ENCODE assay signal across 8 mouse cellular contexts in genomic region chr16:44616376-44616775, GRCm38 (mm10). TPM values are rescaled to one million over a fixed set of nuclear protein-coding genes. Genes with fewer than 3 reads are reported as not detected.
DNase-seq lines count a peak whose midpoint lies in the region; ATAC-seq lines count a peak whose summit lies in the region.

No protein-coding gene starts in this region.

- peaks cover 20% of the 10 kb centered on the region for H3K4me1 ChIP-seq in heart, embryonic 10.5 days

- H3K9me3 ChIP-seq in heart, embryonic 10.5 days = no peaks in the 10 kb centered on the region

- no peak for DNase-seq in heart, embryonic 10.5 days (ENCODE audit: low spot score)
- DNase-seq in heart, adult 8-10 months (ENCODE audit: low spot score) = no peak
- peak; percentile 63 for DNase-seq in cerebellum, adult 9-10 months
- DNase-seq in gastrocnemius, postnatal 4 days (ENCODE audit: low spot score in 2 of 2) = peak; percentile 33 to 65
- DNase-seq in lung, postnatal 14 days = peak; percentile 29
- DNase-seq in spleen, adult 12 weeks (ENCODE audit: low spot score) = no peak
- DNase-seq in left cerebral cortex, postnatal 25 days (ENCODE audit: low spot score in 2 of 2) = no peak

- no peaks in the 10 kb centered on the region for H3K27me3 ChIP-seq in heart, embryonic 10.5 days (ENCODE audit: insufficient read depth, poor library complexity, severe bottlenecking)

- no peak overlapping the region for H3K4me3 ChIP-seq in heart, embryonic 10.5 days

- no peak for ATAC-seq in megakaryocyte-erythroid progenitor cell, adult 5-6 weeks (replicated peaks; ENCODE audit: low FRiP score, low TSS enrichment, poor library complexity, severe bottlenecking)

- intact Hi-C loops in left cerebral cortex, postnatal 25 days (cut with DNase I) = no loop called here

- peak overlapping the region; percentile 62 for H3K27ac ChIP-seq in heart, embryonic 10.5 days

- no peaks in the 10 kb centered on the region for H3K36me3 ChIP-seq in heart, embryonic 10.5 days

- 6% methylated on average over 5 of the region's 5 CpGs for WGBS in heart, embryonic 10.5 days

RNA-seq across cellular contexts. Expression of gene Boc, which starts 57.7 kb away (rescaled TPM):
- 5.4 and 8.7 TPM in 2 replicates for polyA plus RNA-seq in heart, embryonic 10.5 days (2016; fragmentation: Nextera tagmentation; extraction: Ambion mirVana)
- 1 to 10 TPM; 3.5 to 4.0 (median 3.8) TPM for total RNA-seq in heart, adult 8-10 months (2022)
- 10 to 100 TPM; 26.2 to 30.3 TPM for total RNA-seq in gastrocnemius, postnatal 4 days (2021)
- total RNA-seq in megakaryocyte-erythroid progenitor cell, adult 5-6 weeks (2014; fragmentation: Nextera tagmentation) = not detected in 2 replicates
- not detected in 2 replicates for total RNA-seq in megakaryocyte-erythroid progenitor cell, adult 5-6 weeks (2017)
- 10 to 100 TPM; 19.9 TPM for total RNA-seq in left cerebral cortex, postnatal 25 days (2021)

Comparison
In these comparisons a context has a peak if more than half of its experiments do, and no peak if none do; other contexts are left out.
1. DNase-seq: peak in cerebellum, adult 9-10 months (single experiment), gastrocnemius, postnatal 4 days (2 of 2) and lung, postnatal 14 days (single experiment); none in heart, embryonic 10.5 days (single experiment), heart, adult 8-10 months (single experiment), spleen, adult 12 weeks (single experiment) and left cerebral cortex, postnatal 25 days (0 of 2).
2. RNA of gene Boc, which starts 57.7 kb away (total RNA-seq): 26.2 to 30.3 TPM in gastrocnemius, postnatal 4 days, 19.9 TPM in left cerebral cortex, postnatal 25 days and 3.5 to 4.0 TPM in heart, adult 8-10 months; not detected in megakaryocyte-erythroid progenitor cell, adult 5-6 weeks; every median in the first group is over 4 times any median in the second.